Mouse (Mus musculus) v-Abl transformed pro-B cells (cell line): ENCODE data around the gene Tmem144.

Source experiments
- in situ Hi-C, 2 experiments: fragments of 400-800 bp; cut with MboI; formaldehyde crosslinking; loops; one replicate each; pipeline ENCODE4 v1.15.1; 2025; ENCODE audit not compliant: unreplicated experiment in 2 of 2

Tmem144 gene

GRCm38 (mm10) chr3:79852654-79853166, at the start of gene Tmem144:
TSS of gene Tmem144 (minus strand) at chr3:79852773.
- in situ Hi-C loops, result loop anchor here in 1 of 2 experiments (25.0 kb wide), 1 partner anchor 1935 kb away; no protein-coding TSS in a partner anchor

- in situ Hi-C loops, result no loop called here
Measured at GRCm38 (mm10) chr3:79901734-79902133, 49.2 kb upstream of the Tmem144 start.

- in situ Hi-C loops, result no loop called here
Measured at GRCm38 (mm10) chr3:79901321-79901720, 48.7 kb upstream of the Tmem144 start.

GRCm38 (mm10) chr3:79900502-79900901, 47.9 kb upstream of the Tmem144 start:
- in situ Hi-C loops, result no loop called here

GRCm38 (mm10) chr3:79899906-79900305, 47.3 kb upstream of the Tmem144 start:
- in situ Hi-C loops, result loop anchor here in 1 of 2 experiments (25.0 kb wide), 1 partner anchor 912 kb away; the partner anchor contains the start of gene Gria2

- in situ Hi-C loops, result loop anchor here in 1 of 2 experiments (25.0 kb wide), 1 partner anchor 914 kb away; the partner anchor contains the start of gene Gria2
Measured at GRCm38 (mm10) chr3:79898514-79898913, 45.9 kb upstream of the Tmem144 start.

GRCm38 (mm10) chr3:79897534-79898370, 45.2 kb upstream of the Tmem144 start:
- in situ Hi-C loops, result loop anchor here in 1 of 2 experiments (25.0 kb wide), 1 partner anchor 915 kb away; the partner anchor contains the start of gene Gria2

GRCm38 (mm10) chr3:79887966-79888365, 35.4 kb upstream of the Tmem144 start:
- in situ Hi-C loops, result loop anchor here in 1 of 2 experiments (25.0 kb wide), 1 partner anchor 924 kb away; the partner anchor contains the start of gene Gria2

GRCm38 (mm10) chr3:79887161-79887855, 34.7 kb upstream of the Tmem144 start:
- in situ Hi-C loops, result loop anchor here in 1 of 2 experiments (25.0 kb wide), 1 partner anchor 925 kb away; the partner anchor contains the start of gene Gria2

GRCm38 (mm10) chr3:79886357-79887091, 34.0 kb upstream of the Tmem144 start:
- in situ Hi-C loops, result loop anchor here in 1 of 2 experiments (25.0 kb wide), 1 partner anchor 926 kb away; the partner anchor contains the start of gene Gria2

- in situ Hi-C loops, result loop anchor here in 1 of 2 experiments (25.0 kb wide), 1 partner anchor 926 kb away; the partner anchor contains the start of gene Gria2
Measured at GRCm38 (mm10) chr3:79885686-79886356, 33.2 kb upstream of the Tmem144 start.

GRCm38 (mm10) chr3:79884761-79885189, 32.2 kb upstream of the Tmem144 start:
- in situ Hi-C loops, result loop anchor here (5.0 to 25.0 kb wide), 3 partner anchors 173 to 928 kb away; partner anchors contain the start of gene Gria2 (in 1 of the 2)

- in situ Hi-C loops, result loop anchor here (5.0 to 25.0 kb wide), 3 partner anchors 173 to 928 kb away; partner anchors contain the start of gene Gria2 (in 1 of the 2)
Measured at GRCm38 (mm10) chr3:79884305-79884704, 31.7 kb upstream of the Tmem144 start, which contains the start of gene Fam198b. TSS of gene Fam198b (plus strand) at chr3:79884533.

- in situ Hi-C loops, result loop anchor here (5.0 to 25.0 kb wide), 3 partner anchors 174 to 929 kb away; partner anchors contain the start of gene Gria2 (in 1 of the 2)
Measured at GRCm38 (mm10) chr3:79883092-79883491, 30.5 kb upstream of the Tmem144 start.

- in situ Hi-C loops, result loop anchor here (5.0 to 25.0 kb wide), 3 partner anchors 176 to 931 kb away; partner anchors contain the start of gene Gria2 (in 1 of the 2)
Measured at GRCm38 (mm10) chr3:79881645-79882044, 29.1 kb upstream of the Tmem144 start.

- in situ Hi-C loops, result loop anchor here in 1 of 2 experiments (10.0 to 25.0 kb wide), 2 partner anchors 933 to 1906 kb away; partner anchors contain the start of gene Gria2
Measured at GRCm38 (mm10) chr3:79879246-79879645, 26.7 kb upstream of the Tmem144 start.

- in situ Hi-C loops, result loop anchor here in 1 of 2 experiments (10.0 to 25.0 kb wide), 2 partner anchors 934 to 1906 kb away; partner anchors contain the start of gene Gria2
Measured at GRCm38 (mm10) chr3:79878350-79878749, 25.8 kb upstream of the Tmem144 start.

GRCm38 (mm10) chr3:79875471-79875870, 22.9 kb upstream of the Tmem144 start:
- in situ Hi-C loops, result loop anchor here in 1 of 2 experiments (10.0 to 25.0 kb wide), 2 partner anchors 937 to 1909 kb away; partner anchors contain the start of gene Gria2
